Mouse (Mus musculus) gastrocnemius, postnatal 4 days (tissue): Measurements from ENCODE around the gene Akap9. TPM values are rescaled to one million over a fixed set of nuclear protein-coding genes. Genes with fewer than 3 reads are reported as not detected.
"Not testable (repeated sequence)": the region's sequence is repeated elsewhere in the genome, so short reads cannot be mapped to it uniquely, and the experiment has no call there.

Experiments used
- DNase-seq, 2 experiments: peaks; one replicate each; pipeline ENCODE4 v3.0.0; 2021 to 2022; ENCODE audit warnings: low spot score in 2 of 2, mixed read lengths in 2 of 2
- total RNA-seq, 2 experiments: library from RNA; stranded (reverse); gene quantifications; 2 replicates each; pipeline ENCODE4 v1.2.3; 2021

Akap9 gene
- total RNA-seq, 2 experiments from 2014 or later = 64.1 to 78.4 TPM

- DNase-seq = no peak
Observed at GRCm38 (mm10) chr5:4036686-4037085, 108.8 kb downstream of the Akap9 start.

DNA sequence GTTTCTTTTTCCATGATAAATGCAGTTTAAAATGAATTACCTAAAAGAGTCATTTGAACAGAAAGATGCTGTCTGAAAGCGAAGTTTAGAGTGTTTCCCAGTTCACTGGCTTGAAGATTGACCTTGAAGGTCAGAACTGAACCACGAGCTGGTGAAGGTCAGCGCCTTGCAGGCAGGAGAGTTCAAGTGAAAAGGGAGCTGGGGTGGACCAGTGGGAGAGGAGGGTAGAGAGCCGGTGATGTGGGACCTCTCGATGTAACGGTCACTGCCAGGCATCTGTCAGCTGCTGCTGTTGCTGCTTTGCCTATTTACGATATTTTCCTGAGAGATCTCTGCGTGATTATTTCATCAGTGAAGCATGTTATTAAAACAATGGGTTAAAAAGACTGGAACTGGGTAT, 111.5 kb downstream of the Akap9 start:
- DNase-seq = no peak

GRCm38 (mm10) chr5:4040372-4040771, 112.5 kb downstream of the Akap9 start:
- no peak for DNase-seq

GRCm38 (mm10) chr5:4040922-4041321, 113.1 kb downstream of the Akap9 start:
- DNase-seq = no peak

- no peak for DNase-seq
Observed at GRCm38 (mm10) chr5:4060313-4060712, 132.5 kb downstream of the Akap9 start.

DNA sequence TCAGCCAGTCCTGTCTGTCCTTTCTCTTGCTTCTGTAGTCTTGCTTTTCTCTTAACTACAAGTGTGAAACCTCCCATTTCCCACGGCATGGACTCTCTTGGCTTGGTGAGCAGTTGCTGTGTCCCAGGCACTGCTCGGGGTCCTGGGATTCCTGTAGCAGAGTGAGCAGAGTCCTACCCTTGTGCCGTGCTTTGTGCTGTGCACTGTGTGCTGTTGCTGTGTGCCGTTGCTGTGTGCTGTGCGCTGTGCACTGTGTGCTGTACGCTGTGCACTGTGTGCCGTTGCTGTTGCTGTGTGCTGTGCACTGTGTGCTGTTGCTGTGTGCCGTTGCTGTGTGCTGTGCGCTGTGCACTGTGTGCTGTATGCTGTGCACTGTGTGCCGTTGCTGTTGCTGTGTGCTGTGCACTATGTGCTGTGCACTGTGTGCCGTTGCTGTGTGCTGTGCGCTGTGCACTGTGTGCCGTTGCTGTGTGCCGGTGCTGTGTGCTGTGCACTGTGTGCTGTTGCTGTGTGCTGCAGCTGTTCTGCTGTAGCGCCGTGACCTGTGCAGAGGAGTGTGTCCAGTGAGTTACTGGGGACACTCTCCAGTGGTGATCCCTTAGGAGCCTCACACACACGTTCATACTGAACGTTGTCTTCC, 138.7 kb downstream of the Akap9 start:
- no peak for DNase-seq

DNA sequence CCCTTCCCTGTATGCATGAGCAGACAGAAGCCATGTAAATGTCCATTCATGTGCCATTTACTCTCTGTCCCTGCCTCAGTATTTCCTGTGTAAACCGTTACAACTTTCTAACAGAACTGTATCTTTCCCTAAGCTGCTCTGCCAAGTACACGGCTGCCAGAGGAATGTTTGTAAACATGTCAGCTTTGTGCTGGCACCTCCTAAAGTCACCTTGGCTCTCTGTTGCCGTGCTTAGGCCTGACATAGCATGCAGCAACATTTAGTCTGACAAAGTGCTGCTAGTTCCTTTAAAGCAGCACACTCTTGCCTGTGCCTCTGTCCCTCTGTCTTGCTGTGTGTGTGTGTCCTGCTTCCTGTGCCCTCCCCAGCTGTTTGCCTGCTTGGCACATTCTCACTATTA, 139.3 kb downstream of the Akap9 start:
- no peak for DNase-seq

DNA sequence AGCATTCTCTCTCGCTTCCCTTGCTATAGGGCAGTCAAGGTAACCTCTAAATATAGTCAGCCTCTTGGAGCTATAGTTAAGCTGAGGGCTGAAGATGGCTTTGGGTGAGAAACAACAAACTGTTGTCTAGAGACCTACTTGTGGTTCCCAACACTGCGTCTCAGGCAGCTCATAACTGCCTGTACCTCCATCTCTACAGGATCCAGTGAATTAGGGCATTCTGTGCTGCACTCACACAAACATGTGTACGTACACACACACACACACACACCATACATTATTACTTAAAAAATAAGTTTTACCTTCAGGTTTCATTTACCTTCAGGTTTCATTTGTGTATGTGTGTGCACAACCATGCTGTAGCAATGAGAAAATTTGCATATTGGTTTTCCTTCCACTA, 151.2 kb downstream of the Akap9 start:
- no peak for DNase-seq

DNA sequence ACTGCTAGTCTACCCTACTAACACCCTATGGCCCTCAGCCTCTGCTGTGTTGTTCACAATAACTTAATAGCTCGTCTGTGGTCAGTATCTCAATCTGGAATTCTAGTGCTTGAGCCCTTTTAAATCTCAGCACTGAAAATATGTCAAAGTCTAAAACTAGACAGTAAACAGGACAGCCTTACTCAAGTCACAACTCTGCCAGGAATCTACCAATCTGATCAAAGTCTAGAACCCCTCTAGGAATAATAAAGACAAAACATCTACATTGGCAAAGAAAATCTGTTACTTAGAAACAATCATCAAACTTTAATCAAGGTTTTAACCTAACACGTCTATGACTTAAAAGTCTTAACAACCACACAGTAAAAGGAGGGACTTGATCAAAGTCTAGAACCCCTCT, 153.0 kb downstream of the Akap9 start:
- no peak for DNase-seq

- no peak for DNase-seq
Observed at GRCm38 (mm10) chr5:4081513-4081912, 153.7 kb downstream of the Akap9 start.

DNA sequence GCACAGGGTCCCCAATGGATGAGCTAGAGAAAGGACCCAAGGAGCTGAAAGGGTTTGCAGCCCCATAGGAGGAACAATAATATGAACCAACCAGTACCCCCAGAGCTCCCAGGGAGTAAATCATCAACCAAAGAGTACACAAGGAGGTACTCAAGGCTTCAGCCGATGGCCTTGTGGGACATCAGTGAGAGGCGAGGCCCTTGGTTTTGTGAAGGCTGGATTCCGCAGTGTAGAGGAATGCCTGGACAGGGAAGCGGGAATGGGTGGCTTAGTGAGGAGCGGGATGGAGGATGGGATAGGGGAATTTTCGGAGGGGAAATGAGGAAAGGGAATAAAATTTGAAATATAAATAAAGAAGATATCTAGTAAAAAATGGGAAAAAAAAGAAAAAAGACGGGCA, 157.1 kb downstream of the Akap9 start:
- DNase-seq = no peak

- DNase-seq = no peak
Observed at GRCm38 (mm10) chr5:4086309-4086708, 158.5 kb downstream of the Akap9 start.

DNA sequence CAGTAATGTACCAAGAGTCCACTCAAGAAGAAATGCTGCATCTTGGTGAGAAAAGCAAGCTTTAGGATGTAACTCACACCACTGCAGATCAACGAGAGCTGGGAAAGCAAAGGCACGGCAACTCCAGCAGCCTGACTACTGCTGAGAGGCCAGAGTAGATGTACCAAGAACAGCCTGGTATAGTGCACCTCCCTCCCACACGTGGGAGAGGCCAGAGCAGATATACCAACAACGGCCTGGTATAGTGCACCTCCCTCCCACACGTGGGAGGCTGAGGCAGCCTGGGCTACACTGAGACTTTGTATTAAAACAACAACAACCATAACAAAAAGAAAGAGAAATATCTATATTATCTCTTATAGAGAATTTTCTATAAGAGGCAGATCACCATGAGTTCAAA, 160.3 kb downstream of the Akap9 start:
- no peak for DNase-seq

- no peak for DNase-seq
Observed at GRCm38 (mm10) chr5:4094471-4094870, 166.6 kb downstream of the Akap9 start.

DNA sequence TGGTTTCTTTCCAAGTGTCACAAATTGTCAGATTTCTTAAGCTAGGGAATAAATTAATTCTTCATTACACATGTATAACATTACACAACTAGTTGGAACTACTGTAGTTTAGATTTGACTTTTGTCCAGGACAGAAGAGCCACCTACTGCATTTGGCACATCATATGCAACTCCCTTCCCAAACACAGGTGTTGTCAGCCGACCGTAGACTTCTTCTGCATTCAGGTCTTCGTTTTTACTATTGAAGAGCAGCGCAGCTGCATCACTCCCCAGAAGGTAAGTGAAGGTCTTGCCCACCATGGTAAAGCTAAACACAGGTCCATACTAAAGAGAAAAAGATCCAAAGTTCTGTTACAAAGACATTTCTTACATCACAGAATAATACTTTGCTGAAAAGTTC, 173.2 kb downstream of the Akap9 start:
- no peak for DNase-seq

- DNase-seq = no peak
Observed at GRCm38 (mm10) chr5:4101770-4102169, 173.9 kb downstream of the Akap9 start.

DNA sequence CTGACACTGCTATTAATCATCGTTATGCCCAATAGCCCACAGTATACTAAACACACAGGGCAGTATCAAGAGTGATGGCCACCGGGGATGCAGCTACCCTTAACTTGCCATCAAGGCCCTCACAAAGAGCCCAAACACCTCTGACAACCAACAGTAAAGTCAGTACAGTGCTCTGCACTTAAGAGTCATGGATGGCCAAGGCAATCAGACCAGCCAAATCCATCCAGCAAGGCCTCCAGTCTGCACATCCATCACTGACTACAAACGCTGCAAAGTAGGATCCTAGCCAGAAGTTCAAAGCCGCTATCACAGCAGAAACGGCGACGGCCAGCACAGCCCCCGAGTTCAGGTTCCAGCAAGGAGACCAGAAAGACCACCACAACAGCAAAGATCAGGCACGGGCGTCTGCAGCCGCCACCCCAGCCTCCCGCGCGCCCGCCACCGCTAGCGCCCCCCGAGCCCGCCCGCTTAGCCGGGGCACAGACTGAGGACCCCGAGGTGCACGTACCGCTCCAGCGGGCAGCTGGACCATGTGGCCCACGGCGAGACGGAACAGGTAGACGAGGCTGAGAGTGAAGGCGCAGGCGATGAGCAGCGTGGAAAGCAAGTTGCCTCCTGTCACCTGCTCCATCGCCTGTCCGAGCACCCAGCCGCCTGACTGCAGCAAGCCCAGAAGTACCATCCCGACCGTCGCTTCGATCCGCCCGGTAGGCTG, 175.9 kb downstream of the Akap9 start:
- no peak for DNase-seq

DNA sequence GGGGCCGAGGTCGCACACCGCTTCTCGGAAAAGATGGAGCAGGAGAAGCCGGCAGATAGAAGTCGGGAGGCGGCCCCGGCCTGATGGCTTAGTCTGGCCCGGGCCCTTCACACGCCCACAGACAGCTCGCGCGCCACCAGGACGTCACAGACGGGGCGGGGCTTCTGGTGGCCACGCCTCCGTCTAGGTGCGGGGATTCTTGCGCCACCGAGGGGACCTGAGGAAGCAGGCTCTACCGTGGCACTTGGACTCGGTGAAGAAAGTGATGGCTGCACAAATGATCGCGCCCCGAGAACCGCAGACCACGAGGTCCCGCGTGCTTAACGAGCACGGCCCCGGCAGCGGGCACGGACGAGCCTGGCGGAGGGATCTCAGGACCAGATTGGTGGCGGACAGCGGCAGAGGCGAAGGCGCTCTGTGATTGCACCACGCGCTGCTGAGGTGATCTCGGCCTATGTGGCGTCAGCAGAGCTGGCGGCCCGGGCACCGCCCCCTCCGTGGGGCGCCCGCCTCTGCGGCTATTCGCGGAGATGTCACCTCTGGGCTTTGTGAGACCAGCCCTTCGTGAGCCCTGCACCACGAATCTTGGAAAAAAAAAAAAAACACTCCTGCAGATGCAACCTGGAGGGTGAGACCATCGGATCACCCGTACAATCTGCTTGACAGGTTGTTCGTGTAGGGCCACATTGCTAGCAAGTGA, 176.6 kb downstream of the Akap9 start, which contains the start of gene Cyp51:
Cyp51 (minus strand) TSS at position 406 of the 700 bp plus-strand sequence.
- DNase-seq = peak; percentile 82 to 85

DNA sequence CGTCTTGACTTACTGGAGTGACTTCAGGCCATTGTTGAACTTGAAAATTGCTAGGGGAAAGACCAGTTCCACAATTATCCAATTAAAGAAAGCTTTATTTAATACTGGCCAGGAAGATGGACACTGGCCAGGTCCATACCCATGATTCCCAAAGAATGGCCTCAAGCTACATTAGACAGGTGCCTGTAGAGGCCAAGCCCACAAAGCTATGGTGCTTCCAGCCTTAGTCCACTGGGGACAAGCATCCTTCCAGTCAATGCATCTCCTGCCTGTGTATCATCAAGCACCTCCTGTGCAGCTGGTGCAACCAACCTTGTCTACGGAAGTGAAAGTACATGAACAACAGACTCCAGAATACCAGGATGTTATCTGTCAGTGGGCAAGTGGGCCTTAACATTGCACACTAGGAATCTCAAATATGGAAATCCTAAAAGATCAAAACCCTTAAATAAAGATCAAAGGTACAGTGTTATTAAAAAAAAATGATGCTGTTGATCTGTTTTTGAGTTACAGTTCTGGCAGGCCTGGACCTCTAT, 177.9 kb downstream of the Akap9 start:
- DNase-seq = no peak

GRCm38 (mm10) chr5:4107056-4107455, 179.2 kb downstream of the Akap9 start:
- not testable (repeated sequence) for DNase-seq

DNA sequence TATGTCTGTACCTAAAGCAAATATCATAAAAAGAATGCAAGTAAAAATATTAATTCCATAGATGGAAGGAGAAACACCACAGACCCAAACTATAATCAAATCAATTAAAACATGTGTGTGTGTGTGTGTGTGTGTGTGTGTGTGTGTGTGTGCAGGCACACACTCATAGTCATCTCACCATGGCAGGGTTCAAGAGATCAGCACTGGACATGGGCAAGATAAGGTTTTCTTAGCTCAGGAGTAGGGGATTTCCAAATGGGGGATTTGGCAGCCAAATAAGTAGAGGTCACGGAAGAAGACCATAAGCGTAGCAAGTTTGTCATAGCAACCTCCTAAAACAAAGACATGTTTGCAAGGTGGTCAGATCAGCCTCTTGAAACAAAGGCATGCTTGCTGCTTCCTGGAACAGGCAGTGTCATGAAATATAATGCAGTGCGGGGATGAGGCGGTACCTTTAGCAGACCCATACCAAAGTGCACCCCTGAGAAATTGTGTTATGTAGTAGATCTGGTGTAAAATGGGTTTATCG, 184.8 kb downstream of the Akap9 start:
- DNase-seq = no peak
